8 mouse cellular contexts compared by ENCODE assay signal in the genomic region with DNA sequence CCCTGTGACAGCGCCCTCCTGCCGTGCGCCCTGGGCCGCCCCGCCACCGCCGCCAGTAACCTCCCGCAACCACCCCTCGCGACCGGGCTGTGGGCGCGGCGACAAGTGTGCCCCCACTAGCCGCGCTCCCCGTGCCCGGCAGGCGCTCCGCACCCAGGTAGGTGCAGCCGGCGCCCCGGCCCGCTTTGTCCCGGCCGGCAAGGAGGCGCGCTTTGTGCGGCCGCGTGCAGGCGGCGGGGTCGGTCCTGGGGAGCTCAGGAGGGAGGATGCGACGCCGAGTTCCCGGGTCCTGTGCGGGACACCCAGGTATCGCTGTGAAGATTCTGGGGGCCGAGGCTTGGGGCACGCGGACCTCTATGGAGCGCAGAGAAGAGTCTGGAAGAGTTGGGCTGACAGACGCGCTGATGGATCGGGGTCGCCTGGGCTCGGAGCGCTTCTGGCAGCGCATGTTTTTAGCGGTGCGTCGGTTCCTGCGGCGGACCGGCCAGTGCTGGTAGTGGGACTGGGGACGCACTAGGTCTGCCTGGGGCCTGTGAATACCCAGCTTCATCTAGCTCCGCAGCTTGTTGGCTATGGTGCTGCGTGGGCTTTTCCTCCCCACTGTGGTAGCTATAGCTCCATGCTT. TPM values are rescaled to one million over a fixed set of nuclear protein-coding genes. Genes with fewer than 3 reads are reported as not detected.
DNase-seq lines count a peak whose midpoint lies in the region; ATAC-seq lines count a peak whose summit lies in the region.

No protein-coding gene starts in this region.

- H3K9ac ChIP-seq in intestine, embryonic 16.5 days (ENCODE audit: low read depth, low read length) = peak overlapping the region; percentile 45
- H3K9ac ChIP-seq in neural tube, embryonic 15.5 days (replicated peaks) = peak overlapping the region; percentile 81

- peaks cover 6% of the 10 kb centered on the region; the same call in 1 of the 2 replicates for H3K4me1 ChIP-seq in intestine, embryonic 16.5 days (ENCODE audit: control insufficient read depth, insufficient read depth, low read length)
- H3K4me1 ChIP-seq in neural tube, embryonic 15.5 days = peaks cover 35% of the 10 kb centered on the region

- no peaks in the 10 kb centered on the region for H3K36me3 ChIP-seq in intestine, embryonic 16.5 days (ENCODE audit: control insufficient read depth, insufficient read depth, low read length)
- no peaks in the 10 kb centered on the region for H3K36me3 ChIP-seq in neural tube, embryonic 15.5 days

- under 1% methylated on average over 60 of the region's 60 CpGs for WGBS in intestine, embryonic 16.5 days
- under 1% methylated on average over 57 of the region's 60 CpGs for WGBS in neural tube, embryonic 15.5 days

- peak overlapping the region; percentile 86 for H3K4me2 ChIP-seq in intestine, embryonic 16.5 days (ENCODE audit: low read depth, low read length)
- H3K4me2 ChIP-seq in neural tube, embryonic 15.5 days = peak overlapping the region; percentile 85

- peak; percentile 15 for DNase-seq in adrenal gland, postnatal 14 days
- DNase-seq in adrenal gland, postnatal 10 days = no peak
- peak; percentile 44 for DNase-seq in right cerebral cortex, postnatal 4 days
- no peak for DNase-seq in right cerebral cortex, postnatal 25 days
- no peak for DNase-seq in thymus, postnatal 10 days (ENCODE audit: low spot score in 2 of 2)
- no peak for DNase-seq in layer of hippocampus, adult 8-10 months (ENCODE audit: low spot score in 2 of 2)

- ATAC-seq in intestine, embryonic 16.5 days = no peak
- ATAC-seq in neural tube, embryonic 15.5 days (ENCODE audit: low FRiP score) = peak; percentile 33

- H3K4me3 ChIP-seq in intestine, embryonic 16.5 days (ENCODE audit: low read length) = peak overlapping the region; percentile 49
- H3K4me3 ChIP-seq in neural tube, embryonic 15.5 days (replicated peaks) = peak overlapping the region; percentile 68

- H3K9me3 ChIP-seq in intestine, embryonic 16.5 days (ENCODE audit: control insufficient read depth, low read length) = no peaks in the 10 kb centered on the region
- H3K9me3 ChIP-seq in neural tube, embryonic 15.5 days (replicated peaks) = no peaks in the 10 kb centered on the region

- peaks cover 43% of the 10 kb centered on the region for H3K27me3 ChIP-seq in intestine, embryonic 16.5 days (replicated peaks; ENCODE audit: control insufficient read depth, insufficient read depth, low read length)
- no peaks in the 10 kb centered on the region for H3K27me3 ChIP-seq in neural tube, embryonic 15.5 days (replicated peaks)

- no peak overlapping the region for H3K27ac ChIP-seq in intestine, embryonic 16.5 days (ENCODE audit: low read length)
- H3K27ac ChIP-seq in neural tube, embryonic 15.5 days (replicated peaks) = peak overlapping the region; percentile 97

RNA-seq across cellular contexts. Expression of a gene that starts 1.3 kb away (rescaled TPM):
- 3.3 and 5.9 TPM in 2 replicates for total RNA-seq in adrenal gland, postnatal 14 days (2021)
- 1 to 10 TPM; 4.7 to 7.3 TPM for total RNA-seq in adrenal gland, postnatal 10 days (2021)
- 0.77 and 0.88 TPM in 2 replicates for polyA plus RNA-seq in intestine, embryonic 16.5 days (2015; fragmentation: Nextera tagmentation; extraction: Ambion mirVana)
- polyA plus RNA-seq in neural tube, embryonic 15.5 days (2015; fragmentation: Nextera tagmentation; extraction: Ambion mirVana) = 19.0 and 25.6 TPM in 2 replicates
- 100 to 1,000 TPM; 475 to 555 (median 513) TPM for total RNA-seq in layer of hippocampus, adult 8-10 months (2022)

RNA-seq across cellular contexts. Expression of a gene that starts 13.8 kb away (rescaled TPM):
- not detected in 2 replicates for total RNA-seq in adrenal gland, postnatal 14 days (2021)
- total RNA-seq in adrenal gland, postnatal 10 days (2021) = under 1 TPM in 1 of 2 experiments, not detected in 1; 0.97 TPM
- polyA plus RNA-seq in intestine, embryonic 16.5 days (2015; fragmentation: Nextera tagmentation; extraction: Ambion mirVana) = 1.1 and 2.1 TPM in 2 replicates
- 7.2 and 7.7 TPM in 2 replicates for polyA plus RNA-seq in neural tube, embryonic 15.5 days (2015; fragmentation: Nextera tagmentation; extraction: Ambion mirVana)
- 1 to 10 TPM; 1.2 to 2.0 (median 1.8) TPM for total RNA-seq in layer of hippocampus, adult 8-10 months (2022)

RNA-seq across cellular contexts. Expression of a gene that starts 44.0 kb away (rescaled TPM):
- 13.1 and 15.2 TPM in 2 replicates for total RNA-seq in adrenal gland, postnatal 14 days (2021)
- 10 to 100 TPM; 11.2 to 13.1 TPM for total RNA-seq in adrenal gland, postnatal 10 days (2021)
- polyA plus RNA-seq in intestine, embryonic 16.5 days (2015; fragmentation: Nextera tagmentation; extraction: Ambion mirVana) = 38.5 and 41.6 TPM in 2 replicates
- 119 and 132 TPM in 2 replicates for polyA plus RNA-seq in neural tube, embryonic 15.5 days (2015; fragmentation: Nextera tagmentation; extraction: Ambion mirVana)
- 10 to 100 TPM; 14.6 to 20.0 (median 17.2) TPM for total RNA-seq in layer of hippocampus, adult 8-10 months (2022)

Comparison
In these comparisons a context has a peak if more than half of its experiments do, and no peak if none do; other contexts are left out.
1. DNase-seq: peak in adrenal gland, postnatal 14 days (single experiment) and right cerebral cortex, postnatal 4 days (single experiment); none in adrenal gland, postnatal 10 days (single experiment), right cerebral cortex, postnatal 25 days (single experiment), thymus, postnatal 10 days (0 of 2) and layer of hippocampus, adult 8-10 months (0 of 2).
2. RNA of a gene that starts 1.3 kb away (total RNA-seq): 475 to 555 TPM in layer of hippocampus, adult 8-10 months; 4.7 to 7.3 TPM in adrenal gland, postnatal 10 days and 3.3 to 5.9 TPM in adrenal gland, postnatal 14 days; every median in the first group is over 10 times any median in the second.